Mouse (Mus musculus) erythroblast, adult 5-6 weeks (primary cell): ENCODE measurements around the gene Fam181a. TPM values are rescaled to one million over a fixed set of nuclear protein-coding genes. Genes with fewer than 3 reads are reported as not detected.

Experiments
- ATAC-seq: replicated peaks from 2 replicates; pipeline ENCODE4 v1.8.0; 2016; ENCODE audit warnings: moderate number of reproducible peaks, mild to moderate bottlenecking, moderate TSS enrichment, inconsistent platforms; ENCODE audit not compliant: poor library complexity, low FRiP score, severe bottlenecking
- total RNA-seq, 2 experiments: library from RNA; stranded (forward) in 1 of 2; stranded (reverse) in 1 of 2; fragments of 150-400 nt in 1 of 2; fragments of 200-764, 138-1000 nt in 1 of 2; gene quantifications; 2 replicates each; pipeline versions ENCODE4 v1.2.3 to v1.2.4; 2015 to 2017; ENCODE audit warnings: low replicate concordance in 2 of 2

Gene Fam181a
- not detected in 2 replicates for total RNA-seq (2015; ENCODE audit: low replicate concordance)
- total RNA-seq (2017; ENCODE audit: low replicate concordance) = not detected in 2 replicates

DNA sequence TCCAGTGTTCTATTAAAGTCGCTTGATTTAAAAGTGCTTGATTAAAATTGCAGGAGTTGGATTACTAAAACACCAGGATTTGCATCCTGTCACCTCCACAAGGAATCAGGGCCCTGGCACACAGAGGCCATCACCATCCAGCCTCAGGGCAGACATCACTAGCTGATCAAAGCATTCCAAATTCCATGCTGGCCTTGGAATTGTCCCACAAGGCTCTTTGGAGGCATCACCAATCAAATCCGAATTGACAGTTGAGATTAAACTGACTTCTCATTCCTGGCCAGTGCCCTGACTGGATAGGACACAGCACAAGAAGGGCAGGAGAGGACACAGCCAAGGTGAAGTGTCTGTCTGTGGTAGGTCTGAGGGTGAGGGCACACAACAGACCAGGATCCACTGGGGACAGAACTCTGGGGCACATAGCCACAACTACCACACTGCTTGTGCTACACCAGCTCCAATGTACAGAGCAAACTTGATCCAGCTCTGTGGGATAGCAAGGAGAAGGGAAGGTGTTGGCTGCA lies at the start of gene Fam181a:
Fam181a (plus strand) TSS at position 232 of the 524 bp plus-strand sequence.
- no peak for ATAC-seq

DNA sequence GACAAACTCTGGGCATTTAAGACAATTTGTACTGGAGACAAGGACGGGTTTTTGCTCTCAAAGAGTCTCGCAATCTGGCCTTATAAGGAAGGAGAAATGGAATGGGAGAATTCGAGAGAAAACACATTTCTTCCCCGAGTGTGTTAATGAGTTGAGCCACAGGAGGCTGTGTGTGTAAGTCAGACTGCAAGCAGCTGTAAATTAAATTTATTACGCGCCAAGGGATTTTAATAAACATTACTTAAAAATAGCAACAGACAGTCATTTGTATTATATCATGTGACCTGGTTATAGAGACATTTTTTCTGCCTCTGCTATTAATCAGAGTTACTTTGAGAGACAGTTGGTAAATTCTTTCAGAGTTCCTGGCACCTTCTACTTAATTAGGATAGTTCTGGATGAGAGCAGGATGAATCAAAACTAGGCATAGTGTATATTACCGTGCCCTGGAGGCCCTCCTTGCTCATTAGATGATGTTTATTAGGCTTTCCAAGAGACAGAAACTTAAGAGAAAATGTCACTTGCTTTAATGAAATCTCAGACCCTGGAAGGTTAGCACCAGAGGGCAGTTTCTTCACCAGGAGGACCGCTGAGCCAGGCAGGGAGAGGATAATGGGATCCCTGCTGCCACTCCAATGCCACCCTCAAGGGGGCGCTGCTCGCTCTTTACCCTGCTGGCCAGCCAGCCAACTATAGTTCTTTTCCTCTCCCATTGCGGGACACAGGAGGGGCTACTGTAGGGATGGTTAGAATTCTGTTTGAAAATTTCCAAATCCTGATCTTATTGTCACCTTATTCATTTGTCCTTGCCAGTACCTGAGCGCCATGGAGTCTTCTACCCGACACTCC lies 48.5 kb upstream of the Fam181a start:
- ATAC-seq = no peak

DNA sequence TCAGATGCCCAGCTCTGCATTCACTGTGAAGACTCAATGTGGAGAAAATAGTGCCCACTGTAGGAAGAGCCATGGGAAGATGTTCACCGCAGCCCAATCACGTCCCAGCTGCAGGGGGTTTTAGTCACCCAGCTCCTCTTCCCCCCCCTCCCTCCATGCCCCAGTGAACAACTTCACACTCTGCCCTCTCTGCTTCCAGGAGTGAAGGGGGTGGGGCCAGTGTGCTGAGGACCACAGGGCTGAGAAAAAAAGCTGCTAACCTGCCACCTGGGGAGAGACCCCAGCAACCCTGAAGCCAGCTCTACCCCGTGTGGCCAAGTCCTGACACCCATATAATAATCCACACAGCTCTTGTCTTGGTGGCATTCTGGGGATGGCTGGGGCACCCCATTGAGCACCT lies 44.2 kb upstream of the Fam181a start:
- no peak for ATAC-seq

DNA sequence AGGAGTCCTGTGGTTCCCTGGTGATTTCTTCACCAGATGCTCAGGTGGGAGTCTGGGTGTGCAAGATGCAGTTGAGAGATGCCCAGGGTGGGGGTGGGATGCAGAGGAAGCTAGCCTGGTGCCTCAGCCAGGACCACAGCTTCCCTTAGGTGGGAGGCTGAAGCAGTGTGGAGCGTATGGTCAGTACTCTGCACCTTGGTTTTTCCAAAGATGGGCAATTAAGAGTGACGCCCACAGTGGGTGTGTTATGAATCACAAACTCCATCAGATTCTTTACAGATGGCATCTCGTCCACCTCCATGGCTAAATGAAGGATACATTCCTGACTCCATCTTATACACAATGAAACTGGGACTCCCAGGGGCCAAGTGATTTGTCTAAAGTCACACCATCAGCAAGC lies 38.6 kb upstream of the Fam181a start:
- ATAC-seq = no peak

DNA sequence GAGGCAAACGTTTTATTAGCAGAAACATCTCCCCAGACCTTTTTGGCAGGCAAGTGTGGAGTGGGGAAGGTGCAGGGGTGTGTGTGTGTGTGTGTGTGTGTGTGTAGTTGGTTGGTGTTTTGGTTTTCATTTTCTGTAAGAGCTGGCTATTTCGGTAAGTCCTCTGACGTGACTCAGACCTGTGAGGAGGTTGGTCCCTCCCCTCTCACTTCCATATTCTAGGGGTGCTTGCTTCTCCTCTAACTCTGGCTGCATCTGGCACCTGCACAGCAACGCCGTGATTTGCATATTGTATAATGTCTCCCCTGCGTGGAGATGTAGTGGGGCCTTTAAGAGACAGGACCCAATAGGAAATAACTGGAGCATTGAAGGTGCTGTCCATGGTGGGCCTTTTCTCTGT lies 37.7 kb upstream of the Fam181a start:
- ATAC-seq = no peak

DNA sequence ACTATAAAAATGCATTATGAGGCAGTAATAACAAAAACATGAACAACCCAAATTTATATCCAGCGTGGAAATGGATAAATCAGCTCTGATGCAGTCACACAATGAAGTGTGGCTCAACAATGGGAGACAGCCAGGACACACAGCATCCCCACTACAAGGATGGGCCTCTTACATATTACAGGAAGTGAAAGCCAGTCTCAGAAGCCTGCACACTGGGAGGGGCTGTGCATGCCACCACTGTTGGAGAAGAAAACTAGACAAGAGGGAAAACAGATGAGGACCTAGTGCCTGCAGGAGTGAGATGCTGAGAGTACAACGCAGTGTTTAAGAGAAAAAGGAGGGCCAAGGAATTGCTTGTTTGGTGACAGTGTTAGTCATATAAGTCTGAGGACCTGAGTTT lies 37.0 kb upstream of the Fam181a start:
- no peak for ATAC-seq

DNA sequence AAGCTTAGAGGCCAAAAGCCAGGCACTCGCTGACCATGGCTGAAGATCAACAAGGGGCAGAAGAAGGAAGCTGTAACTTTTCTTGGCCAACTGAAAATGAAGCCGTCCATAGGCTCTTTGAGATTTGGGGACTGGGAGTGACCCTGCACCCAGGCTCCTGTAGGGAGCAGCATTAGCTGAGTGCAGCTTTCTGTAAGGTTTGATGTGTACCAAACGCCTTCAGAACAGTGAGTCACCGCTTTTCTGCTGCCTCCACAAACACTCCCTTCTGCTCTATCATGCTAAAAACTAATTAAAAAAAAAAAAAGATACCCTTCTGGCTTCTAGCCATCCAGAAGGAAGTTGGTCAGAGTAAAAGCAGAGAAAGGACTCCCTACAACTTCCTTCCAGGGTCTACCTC lies 34.4 kb upstream of the Fam181a start:
- no peak for ATAC-seq

DNA sequence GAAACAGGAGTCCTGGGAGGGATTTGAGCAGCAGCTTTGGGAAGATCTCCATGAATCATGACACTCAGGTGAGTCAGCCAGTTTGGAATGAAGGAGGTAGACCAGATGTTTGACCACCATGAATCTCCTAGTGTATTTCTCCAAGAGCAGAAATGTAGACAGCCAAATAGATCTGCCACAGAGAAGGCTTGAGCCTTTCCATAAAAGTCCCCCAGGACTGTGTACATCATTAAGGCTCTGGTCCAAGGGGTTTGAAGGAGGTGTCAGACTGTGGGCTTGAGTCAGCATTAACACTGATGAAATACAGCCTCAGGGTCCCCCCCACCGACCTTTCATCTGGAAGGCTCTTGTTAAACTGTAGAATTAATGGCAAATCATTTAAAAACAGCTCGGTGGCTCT lies 29.3 kb upstream of the Fam181a start:
- no peak for ATAC-seq

DNA sequence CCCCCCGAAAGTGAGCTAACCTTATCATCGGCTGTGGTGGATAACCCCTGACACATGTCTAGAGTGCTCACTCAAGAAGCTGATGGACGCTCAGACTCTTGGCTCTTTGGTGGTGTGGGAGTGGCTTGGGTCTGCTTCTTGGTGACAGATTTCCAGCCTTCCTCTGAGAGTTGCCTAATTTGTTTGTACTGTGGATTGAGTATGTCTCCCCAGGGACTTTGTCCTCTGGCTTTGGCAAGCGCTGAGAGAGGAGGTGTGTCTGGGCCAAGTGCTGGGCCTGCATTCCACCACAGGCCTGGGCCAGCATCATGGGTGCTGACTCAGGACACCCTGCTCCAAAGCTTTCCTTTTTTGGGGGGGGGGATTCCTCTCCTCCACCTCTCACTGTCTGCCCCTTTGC lies 28.9 kb upstream of the Fam181a start:
- no peak for ATAC-seq

DNA sequence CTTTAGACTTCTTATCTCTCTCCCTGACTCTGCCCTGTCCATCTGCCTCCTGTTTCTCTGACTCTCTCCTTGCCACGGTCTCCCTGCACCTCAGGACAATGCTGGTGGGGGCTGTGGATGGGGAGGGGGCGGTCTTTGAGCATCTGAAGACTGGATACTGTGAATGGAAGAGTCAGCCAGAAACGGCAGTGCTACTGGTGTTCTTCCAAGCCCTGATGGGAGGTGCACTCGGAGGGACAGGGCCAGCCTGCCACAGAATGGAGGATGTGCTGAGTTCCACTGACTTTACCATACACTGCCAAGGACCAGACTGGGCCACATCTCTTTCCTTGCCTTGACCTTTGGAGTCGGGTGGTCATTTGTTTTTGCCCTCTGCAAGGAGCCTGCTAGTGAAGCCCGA lies 27.8 kb upstream of the Fam181a start:
- ATAC-seq = no peak

DNA sequence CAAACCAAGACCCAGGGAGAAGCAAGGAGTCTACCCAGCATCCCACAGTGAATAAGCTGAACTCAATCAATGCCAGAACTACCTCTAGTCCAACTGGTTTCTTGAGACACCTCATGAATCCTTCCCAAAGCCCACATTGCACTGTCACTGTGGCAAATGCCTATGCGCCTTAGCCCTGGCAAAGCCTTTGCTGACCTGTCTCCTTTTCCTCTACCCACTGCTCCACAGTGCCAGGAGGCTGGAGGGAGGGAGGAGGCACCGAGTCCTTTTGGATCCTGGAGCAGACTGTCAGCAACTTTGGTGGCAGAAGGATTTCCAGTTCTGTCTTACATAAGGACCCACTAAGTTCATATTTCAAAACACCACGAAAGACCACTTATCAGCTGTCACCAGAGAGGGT lies 27.4 kb upstream of the Fam181a start:
- no peak for ATAC-seq

DNA sequence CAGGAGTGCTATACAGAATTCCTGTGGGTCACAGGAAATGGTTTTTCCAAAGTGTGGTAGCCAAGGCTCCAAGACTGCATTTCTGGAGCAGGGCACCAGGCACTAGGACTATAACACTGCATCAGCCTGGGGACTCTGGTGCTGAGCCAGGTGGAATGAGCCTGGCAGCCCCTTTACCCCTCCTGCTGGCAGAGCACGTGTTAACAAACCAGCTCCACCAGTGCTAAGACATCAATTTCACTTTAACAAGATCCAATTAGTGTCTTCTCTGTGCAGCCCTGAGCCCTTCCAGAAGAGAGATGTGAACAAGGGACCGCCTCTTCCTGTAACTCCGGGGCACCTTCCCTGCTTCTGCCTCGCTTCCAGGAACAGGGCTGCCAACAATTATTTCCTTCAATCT lies 23.5 kb upstream of the Fam181a start:
- no peak for ATAC-seq

DNA sequence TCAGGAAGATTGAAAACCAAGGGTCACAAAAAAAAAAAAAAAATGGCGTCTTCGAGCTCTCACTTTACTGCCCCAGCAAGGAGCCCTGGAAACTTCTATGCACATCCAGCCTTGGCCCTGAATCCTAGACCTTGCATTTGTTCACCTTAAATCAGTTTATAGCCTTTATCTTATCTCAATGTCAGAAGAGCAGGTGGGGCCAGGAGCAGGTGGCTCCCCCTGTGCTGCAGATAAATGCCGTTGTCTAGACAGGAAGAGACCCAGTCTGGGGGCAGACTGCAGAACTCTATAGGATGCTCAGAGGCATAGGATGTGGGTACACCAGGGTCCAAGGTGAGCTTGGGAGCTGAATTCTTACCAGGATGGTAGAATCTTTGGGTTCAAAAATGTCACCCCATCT lies 18.4 kb upstream of the Fam181a start:
- no peak for ATAC-seq

DNA sequence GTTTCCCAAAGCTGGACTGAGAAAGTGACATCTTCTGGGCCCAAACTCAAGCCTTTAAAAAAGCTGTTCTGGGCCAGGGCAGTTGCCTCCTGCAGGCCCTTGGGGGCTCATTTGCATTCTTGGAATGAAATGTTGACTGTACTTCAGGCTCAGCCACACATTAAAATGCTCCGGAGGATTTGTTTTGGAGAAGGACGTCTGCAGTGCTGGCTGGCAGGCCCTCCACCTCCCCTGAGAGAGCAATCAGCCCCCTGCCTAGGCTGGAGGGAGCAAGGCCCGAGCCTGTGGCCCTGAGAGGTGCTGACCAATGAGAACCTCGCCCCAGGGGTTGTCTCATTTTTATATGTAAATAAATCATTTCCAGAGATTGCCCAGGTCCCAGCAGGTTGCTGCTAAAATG lies 14.5 kb upstream of the Fam181a start:
- no peak for ATAC-seq

DNA sequence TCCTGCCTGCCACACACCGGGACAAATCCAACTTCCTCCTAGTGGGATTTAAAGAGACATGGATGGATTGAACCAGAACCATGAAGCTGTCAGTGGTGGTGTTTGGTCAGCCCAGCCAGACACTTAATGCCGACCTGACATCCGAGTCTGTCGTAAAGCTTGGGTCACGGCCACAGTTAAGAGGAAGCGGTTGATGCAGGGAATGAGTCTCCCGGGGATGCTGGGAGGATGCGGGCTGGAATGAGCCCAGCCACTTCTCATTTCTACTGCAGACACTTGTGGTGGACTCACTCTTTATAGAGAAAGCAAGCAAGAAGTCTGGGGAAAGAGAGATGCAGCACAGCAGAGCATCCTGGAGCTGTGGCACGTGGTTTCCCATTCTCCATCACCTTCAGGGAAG lies 10.3 kb upstream of the Fam181a start:
- no peak for ATAC-seq

DNA sequence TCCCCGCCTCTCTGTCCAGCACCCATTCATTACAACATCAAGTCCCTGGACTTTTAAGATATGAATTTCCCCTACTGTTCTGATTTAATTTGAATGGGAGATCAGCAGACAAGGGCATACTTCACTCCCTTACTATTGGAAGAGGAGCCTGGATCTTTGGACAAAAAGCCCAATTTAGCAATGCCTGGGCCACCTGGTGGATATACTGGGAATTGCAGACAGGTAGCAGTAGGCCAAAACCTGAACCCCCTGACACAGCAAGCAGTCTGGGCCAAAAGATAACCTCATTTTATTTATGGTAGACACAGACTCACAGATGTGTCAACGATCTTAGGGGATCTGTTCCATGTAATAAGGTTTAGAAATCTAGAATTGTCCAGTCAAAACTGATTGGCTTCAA lies 9.1 kb upstream of the Fam181a start:
- ATAC-seq = 0 out of 2 replicates have a peak, but pooled peaks have one; percentile 60

DNA sequence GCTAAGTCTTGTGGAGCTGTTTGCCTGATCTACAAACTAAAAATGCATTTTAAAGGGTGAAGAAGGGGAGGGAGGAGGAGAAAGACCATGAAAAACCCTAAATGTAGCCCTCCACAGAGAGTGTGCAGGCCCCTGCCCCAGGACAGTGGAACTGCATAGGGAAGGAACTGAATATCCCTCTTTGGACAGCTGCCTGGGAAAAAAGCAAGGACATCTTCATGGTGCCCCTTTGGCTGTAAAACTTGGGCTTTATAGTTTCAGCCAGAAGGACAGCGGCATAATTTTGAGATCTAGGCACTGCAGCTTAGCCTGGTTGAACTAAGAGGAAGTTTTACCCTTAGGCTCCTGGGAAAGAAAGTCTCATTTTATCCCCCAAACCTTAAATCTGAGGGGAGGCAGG lies 7.8 kb upstream of the Fam181a start:
- no peak for ATAC-seq

DNA sequence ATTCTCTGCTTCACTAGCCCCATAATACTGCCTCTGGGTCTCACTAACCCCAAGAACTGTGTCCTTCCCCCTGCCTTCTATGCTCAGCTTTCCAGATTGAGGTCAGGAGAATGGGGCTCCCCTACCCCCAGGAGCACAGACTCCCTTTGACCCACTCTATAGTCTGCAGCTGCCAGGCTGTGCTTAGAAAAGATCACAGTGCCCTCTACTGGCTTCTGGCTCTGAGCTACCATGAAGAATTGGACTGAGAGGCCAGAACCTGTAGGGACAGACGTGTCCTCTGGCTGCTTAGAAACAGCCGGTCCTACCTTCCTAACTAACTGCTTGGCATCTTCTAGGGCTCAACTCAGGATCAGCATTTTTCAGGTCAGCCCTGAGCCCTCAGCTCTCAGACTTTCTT lies 4.6 kb upstream of the Fam181a start:
- ATAC-seq = no peak

DNA sequence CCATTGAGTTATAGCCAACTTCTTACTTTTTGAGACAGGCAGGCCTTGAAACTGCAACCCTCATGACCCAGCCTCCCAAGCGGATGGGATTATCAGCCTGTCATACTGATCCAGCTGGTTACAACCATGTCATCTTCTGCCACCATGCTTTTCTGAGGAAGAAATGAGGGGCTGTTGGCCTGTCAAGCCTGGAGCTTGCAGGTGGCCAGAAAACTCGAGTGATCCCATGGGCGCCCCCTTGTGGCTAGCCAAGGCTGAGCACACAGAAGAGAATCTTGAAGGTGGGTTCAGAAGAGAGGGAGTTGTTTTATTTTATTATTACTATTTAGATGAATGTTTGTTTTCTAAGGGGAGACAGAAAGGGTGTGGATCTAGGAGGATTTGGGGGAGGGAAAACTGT lies 4.1 kb upstream of the Fam181a start:
- no peak for ATAC-seq

DNA sequence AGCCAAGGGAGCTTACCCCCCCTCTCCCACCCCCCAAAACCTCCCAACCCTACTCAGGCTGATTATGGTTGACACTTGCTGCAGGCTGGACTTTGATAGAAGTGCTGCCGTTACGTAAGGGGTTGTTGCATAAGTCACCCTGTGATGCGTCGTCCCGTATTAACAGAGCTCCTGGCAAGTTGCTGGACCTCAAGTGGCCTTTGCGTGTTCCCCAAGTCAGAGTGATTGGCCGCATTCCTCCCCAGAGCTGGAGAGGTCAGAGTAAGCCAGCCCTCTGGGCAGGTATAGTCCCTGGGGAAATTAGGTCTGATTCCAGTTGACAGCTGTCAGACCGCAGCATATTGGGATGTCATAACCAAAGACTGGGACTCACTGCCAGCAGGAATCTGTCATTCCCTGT lies 1.1 kb downstream of the Fam181a start:
- no peak for ATAC-seq

DNA sequence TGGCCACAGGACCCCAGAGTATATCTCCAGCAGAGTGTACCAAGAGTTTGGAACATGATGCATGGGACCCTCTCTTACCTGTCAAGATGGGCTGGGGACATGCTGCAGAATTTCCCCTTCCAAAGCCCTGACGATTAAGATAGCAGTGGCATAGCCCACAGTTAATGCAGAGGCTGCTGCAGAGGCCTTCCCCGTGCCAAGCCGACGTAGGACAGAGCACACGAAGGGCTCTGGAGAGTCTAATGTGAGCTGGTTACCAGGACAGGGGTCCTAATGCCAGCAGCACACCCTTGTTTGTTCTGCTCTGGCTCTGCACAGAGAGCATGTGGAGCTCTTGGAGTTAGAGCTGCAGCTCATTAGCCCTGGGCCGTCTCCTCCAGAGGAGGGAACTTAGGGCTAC lies 2.5 kb downstream of the Fam181a start:
- no peak for ATAC-seq
